Mouse (Mus musculus): ENCODE results near the gene Nptxr. TPM values are rescaled to one million over a fixed set of nuclear protein-coding genes. Genes with fewer than 3 reads are reported as not detected.

Nptxr gene
- total RNA-seq (2021), result 1 to 10 TPM in 1 of 2 experiments, under 1 TPM in 1; 0.46 to 1.0 TPM
- long read RNA-seq, experiment 1, full-length matches to known transcripts, result 1 of 1 reads
- long read RNA-seq, experiment 1, partial matches to known transcripts, result 0 of 1 reads
- long read RNA-seq, experiment 1, other reads (novel, unspliced or antisense), result 0 of 1 reads
- long read RNA-seq, experiment 2, result 0 reads

GRCm38 (mm10) chr15:79804352-79805071, at the start of gene Nptxr:
Gene Nptxr (minus strand): TSS chr15:79804766.
- intact Hi-C loops (cut with DNase I), result no loop called here
- 0 out of 2 replicates have a peak within 1 kb of the TSS, but pooled peaks have one; percentile 28 for H3K27ac ChIP-seq
- H3K4me3 ChIP-seq, result peak within 1 kb of the TSS; percentile 75
- TF ChIP-seq CTCF (IDR thresholded peaks at IDR 0.05), result no peak; the same call in 1 of the 2 replicates
- peak; percentile 72 for DNase-seq

DNA sequence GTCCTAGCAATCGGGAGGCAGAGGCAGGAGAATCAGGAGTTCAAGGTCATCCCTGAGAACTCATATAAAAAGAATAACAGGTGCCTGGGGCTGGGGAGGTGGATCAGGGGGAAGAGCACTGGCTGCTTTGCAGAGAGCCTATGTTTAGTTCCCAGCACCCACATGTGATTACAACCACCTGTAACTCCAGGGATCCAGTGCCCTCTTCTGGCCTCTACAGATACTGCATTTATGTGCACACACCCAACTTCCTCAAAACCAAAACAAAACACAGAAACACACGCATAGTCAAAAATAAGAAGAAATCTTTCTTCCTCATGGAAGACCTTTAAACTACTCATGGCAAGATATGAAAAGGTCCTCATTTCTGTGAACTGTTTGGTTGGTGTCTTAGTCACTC, 45.6 kb upstream of the Nptxr start:
- Histone ChIP-seq H3K4me3 (no peak overlapping the region), H3K27ac (no peak overlapping the region)
- intact Hi-C loops (cut with DNase I), result no loop called here
- no peak for DNase-seq
- TF ChIP-seq CTCF (IDR thresholded peaks at IDR 0.05), result no peak

DNA sequence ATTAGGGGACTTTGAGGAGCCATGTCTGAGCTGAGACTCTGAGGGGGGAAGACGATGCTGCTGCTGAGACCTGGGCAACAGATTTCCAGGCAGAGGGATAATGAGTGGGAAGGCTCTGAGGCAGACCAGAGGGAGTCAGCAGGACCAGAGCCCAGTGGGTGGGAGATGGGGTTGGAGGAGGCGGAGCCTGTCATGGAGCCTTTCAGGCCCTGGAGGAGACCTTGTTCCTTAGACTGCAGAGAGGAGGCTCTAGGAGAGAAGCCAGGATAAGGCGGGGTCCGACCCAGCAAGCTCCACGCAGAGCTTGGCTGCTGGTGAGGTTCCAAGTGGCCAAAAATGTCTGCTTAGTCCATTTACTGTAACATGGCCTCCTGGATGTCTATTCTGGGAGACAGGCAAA, 42.5 kb upstream of the Nptxr start:
- H3K27ac ChIP-seq, result peak overlapping the region; percentile 46
- intact Hi-C loops (cut with DNase I), result no loop called here
- peak; percentile 70 for DNase-seq

GRCm38 (mm10) chr15:79845986-79846385, 41.4 kb upstream of the Nptxr start:
- 0 out of 2 replicates have a peak overlapping the region, but pooled peaks have one; percentile 20 for H3K27ac ChIP-seq
- no peak for DNase-seq
- H3K4me3 ChIP-seq, result no peak overlapping the region
- intact Hi-C loops (cut with DNase I), result no loop called here
- TF ChIP-seq CTCF (IDR thresholded peaks at IDR 0.05), result no peak

More for the DNA sequence above, 42.5 kb upstream of the Nptxr start:
- TF ChIP-seq CTCF (IDR thresholded peaks at IDR 0.05), result no peak
- no peak overlapping the region for H3K4me3 ChIP-seq

GRCm38 (mm10) chr15:79842985-79843384, 38.4 kb upstream of the Nptxr start:
- no peak overlapping the region for H3K4me3 ChIP-seq
- intact Hi-C loops (cut with DNase I), result no loop called here
- DNase-seq, result no peak
- no peak overlapping the region for H3K27ac ChIP-seq
- no peak for TF ChIP-seq CTCF (IDR thresholded peaks at IDR 0.05)

DNA sequence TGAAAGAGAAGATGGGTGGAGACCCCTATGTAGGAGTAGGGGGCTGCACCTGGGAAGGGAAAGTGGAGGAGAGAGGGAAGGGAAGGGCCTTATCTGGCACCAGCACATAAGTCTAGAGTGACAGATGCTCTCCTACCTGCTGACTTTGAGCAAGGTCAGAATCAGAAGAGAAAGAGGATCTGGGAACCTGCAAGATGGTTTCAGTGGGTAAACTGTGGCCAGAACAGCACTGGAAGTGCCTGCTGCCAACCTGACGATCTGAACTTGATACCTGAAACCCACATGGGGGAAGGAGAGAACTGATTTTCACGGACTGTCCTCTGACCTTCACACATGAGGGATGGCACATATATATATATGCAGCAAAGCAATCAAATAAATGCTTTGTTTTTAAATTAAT, 35.7 kb upstream of the Nptxr start:
- H3K27ac ChIP-seq, result no peak overlapping the region
- DNase-seq, result no peak
- intact Hi-C loops (cut with DNase I), result no loop called here
- H3K4me3 ChIP-seq, result no peak overlapping the region
- no peak for TF ChIP-seq CTCF (IDR thresholded peaks at IDR 0.05)

DNA sequence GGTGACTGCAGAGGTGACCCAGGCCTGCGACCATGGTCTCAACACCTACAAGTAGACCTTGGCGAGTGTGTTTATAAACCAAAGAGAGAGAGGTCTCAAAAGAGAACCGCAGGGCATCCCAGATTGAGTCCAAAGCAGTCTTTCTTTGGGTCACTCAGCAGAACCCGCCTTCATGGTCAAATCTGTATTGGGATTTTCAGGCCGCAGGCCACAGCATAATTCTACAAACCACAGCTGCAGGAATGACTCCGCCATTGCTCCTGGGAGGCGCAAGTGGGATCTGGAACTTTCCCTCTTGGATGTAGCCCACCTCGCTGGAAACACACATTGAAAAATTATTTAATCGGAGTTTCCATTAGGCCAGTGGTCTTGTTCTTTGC, 30.3 kb upstream of the Nptxr start:
- H3K27ac ChIP-seq, result peak overlapping the region; percentile 92
- no peak for TF ChIP-seq CTCF (IDR thresholded peaks at IDR 0.05)
- no peak overlapping the region; the same call in 1 of the 2 replicates for H3K4me3 ChIP-seq
- DNase-seq, result no peak
- intact Hi-C loops (cut with DNase I), result loop anchor here (5.0 kb wide), 2 partner anchors 92 to 247 kb away; no protein-coding TSS in a partner anchor

DNA sequence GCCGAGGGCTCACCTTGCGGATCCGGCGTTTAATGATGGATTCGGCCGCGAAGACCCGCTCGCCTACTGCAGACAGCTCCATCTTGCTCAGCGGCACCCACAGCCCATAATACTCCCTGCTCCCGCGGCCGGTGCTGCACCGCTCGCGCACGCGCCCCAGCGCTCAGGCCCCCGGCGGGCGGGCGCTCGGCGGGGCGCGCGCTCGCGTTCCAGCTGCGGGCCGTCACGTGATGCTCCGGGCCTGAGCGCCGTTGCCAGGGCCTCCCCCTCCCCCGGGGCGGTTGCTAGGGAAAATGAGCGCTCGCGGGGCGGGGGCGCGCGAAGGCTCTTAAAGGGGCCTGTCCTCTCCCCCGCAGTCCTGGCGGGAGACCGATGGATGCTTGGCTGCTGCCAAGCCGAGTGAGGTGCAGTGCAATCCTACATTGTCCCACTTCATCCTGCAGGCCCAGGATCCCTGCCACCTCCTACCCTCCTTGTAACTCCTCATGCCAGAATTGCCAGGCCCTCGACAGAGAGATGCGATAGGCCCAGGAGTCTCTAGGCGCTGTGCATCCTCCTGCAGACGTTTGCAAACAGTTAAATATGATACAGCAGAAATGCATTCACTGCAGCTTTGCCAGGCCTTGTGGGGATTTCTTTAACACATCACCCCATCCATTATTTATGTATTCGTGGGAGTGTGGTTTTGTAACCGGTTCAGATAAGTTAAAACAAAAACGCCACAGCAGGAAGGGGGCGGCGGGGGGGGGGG, 29.7 kb upstream of the Nptxr start, which contains the start of the genes Npcd and Cbx6:
Gene Npcd, minus strand, starts transcription at position 108 of the 751 bp plus-strand sequence.
Gene Cbx6, minus strand, starts transcription at position 559 of the 751 bp plus-strand sequence.
- peak; percentile 98 for DNase-seq
- intact Hi-C loops (cut with DNase I), result loop anchor here (5.0 kb wide), 2 partner anchors 93 to 248 kb away; no protein-coding TSS in a partner anchor
- TF ChIP-seq CTCF (IDR thresholded peaks at IDR 0.05), result no peak
- Histone ChIP-seq H3K4me3 (peak within 1 kb of the TSS; percentile 94), H3K27ac (peak within 1 kb of the TSS; percentile 92)

GRCm38 (mm10) chr15:79833251-79834050, 28.9 kb upstream of the Nptxr start:
- TF ChIP-seq CTCF (IDR thresholded peaks at IDR 0.05), result no peak
- Histone ChIP-seq H3K27ac (peak overlapping the region; percentile 92), H3K4me3 (peak overlapping the region; percentile 94)
- intact Hi-C loops (cut with DNase I), result loop anchor here (5.0 kb wide), 2 partner anchors 94 to 249 kb away; no protein-coding TSS in a partner anchor
- peak; percentile 49 for DNase-seq

GRCm38 (mm10) chr15:79832064-79832900, 27.7 kb upstream of the Nptxr start:
- intact Hi-C loops (cut with DNase I), result loop anchor here (5.0 kb wide), 2 partner anchors 95 to 250 kb away; no protein-coding TSS in a partner anchor
- Histone ChIP-seq H3K4me3 (peak overlapping the region; percentile 94), H3K27ac (peak overlapping the region; percentile 92)
- peak; percentile 95 for TF ChIP-seq CTCF (IDR thresholded peaks at IDR 0.05)
- DNase-seq, result peak; percentile 75

DNA sequence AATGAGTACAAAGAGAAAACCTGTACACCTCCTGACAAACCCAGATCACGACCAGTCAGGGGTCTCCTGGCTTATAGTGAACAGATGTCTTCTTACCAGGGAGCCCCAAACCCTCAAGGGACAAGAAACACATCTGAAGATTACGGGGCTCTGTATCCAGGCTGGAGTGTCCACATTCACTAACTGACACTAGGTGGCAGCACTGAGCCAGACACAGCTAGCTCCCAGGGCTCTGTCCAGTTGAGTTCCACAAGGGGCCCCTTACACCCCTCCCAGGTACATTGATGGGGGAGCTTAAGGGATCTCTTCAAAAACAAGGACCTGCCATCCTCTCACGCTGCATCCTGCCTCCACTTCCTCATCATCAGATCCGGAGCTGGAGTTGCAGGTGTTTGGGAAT, 25.8 kb upstream of the Nptxr start:
- peak; percentile 78 for DNase-seq
- no peak overlapping the region for H3K27ac ChIP-seq
- peak; percentile 95 for TF ChIP-seq CTCF (IDR thresholded peaks at IDR 0.05)
- intact Hi-C loops (cut with DNase I), result loop anchor here (2.0 to 5.0 kb wide), 3 partner anchors 52 to 252 kb away; no protein-coding TSS in a partner anchor
- no peak overlapping the region for H3K4me3 ChIP-seq
